Mouse (Mus musculus): ENCODE results near the gene Ank3.

- TF ChIP-seq CTCF (IDR thresholded peaks at IDR 0.05; ENCODE audit: extremely low read depth, insufficient read length, insufficient replicate concordance, low read depth, low read length) = no peak
- no peak for TF ChIP-seq POLR2A (IDR thresholded peaks at IDR 0.05; ENCODE audit: low read depth, low read length)
Observed at GRCm38 (mm10) chr10:69939966-69940365, 541.4 kb downstream of the Ank3 start.
